Mouse (Mus musculus): ENCODE measurements at regions not wholly inside any gene's neighbourhood (a gene's known extent, or its start where the extent isn't known, plus 50 kb on each side); places are given as distances from the start of the nearest gene placed in this dataset.

DNA sequence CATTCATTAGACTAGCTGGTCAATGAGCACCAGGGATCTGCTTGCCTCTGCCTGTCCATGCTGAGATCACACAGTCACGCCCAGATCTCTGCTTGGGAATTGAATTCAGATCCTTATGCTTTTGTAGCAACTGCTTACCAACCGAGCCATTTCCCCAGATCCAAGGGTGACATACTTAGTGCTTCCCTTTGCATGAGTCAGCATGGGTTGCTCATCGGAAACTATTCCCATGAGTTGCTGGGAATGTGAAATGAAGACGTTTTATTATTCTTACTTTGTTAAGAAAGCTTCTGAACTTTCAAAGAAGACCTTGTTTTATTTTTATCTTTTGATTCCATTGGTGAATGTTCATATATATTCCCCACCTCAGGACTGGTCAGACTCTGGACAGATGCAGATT is 82.3 kb upstream of the Far2 start:
- TF ChIP-seq CTCF (IDR thresholded peaks at IDR 0.05; ENCODE audit: low read depth) (no peak), EP300 (IDR thresholded peaks at IDR 0.05; ENCODE audit: low read depth) (no peak)

Data from liver, embryonic 14.5 days (tissue).